Mouse (Mus musculus) forebrain, postnatal 0 days (tissue): ENCODE measurements around the gene Drd5. TPM values are rescaled to one million over a fixed set of nuclear protein-coding genes. Genes with fewer than 3 reads are reported as not detected.

ENCODE experiments used
- ATAC-seq: fragments of 200-750 bp; cut with Nextera tagmentation; 2 replicates; pipeline ENCODE4 v1.8.0; 2017; ENCODE audit warnings: mild to moderate bottlenecking, moderate library complexity
- DNase-seq: peaks from one replicate; pipeline ENCODE4 v3.0.0-alpha.2; 2015
- H3K27ac ChIP-seq: fragments of 300-500 bp; sonication (generic); 2 replicates; pipeline ENCODE4 v1.5.1; 2014; ENCODE audit warnings: low read depth, mild to moderate bottlenecking, antibody characterized with exemption, low read length, moderate library complexity, mixed read lengths
- H3K27me3 ChIP-seq: fragments of 300-500 bp; sonication (generic); 2 replicates; pipeline ENCODE4 v1.6.1; 2014; ENCODE audit warnings: mild to moderate bottlenecking, low read length, mixed read lengths; ENCODE audit not compliant: insufficient read depth
- H3K36me3 ChIP-seq: fragments of 300-500 bp; sonication (generic); 2 replicates; pipeline ENCODE4 v1.6.1; 2014; ENCODE audit warnings: mild to moderate bottlenecking, moderate library complexity; ENCODE audit not compliant: insufficient read depth
- H3K4me1 ChIP-seq: fragments of 300-500 bp; sonication (generic); 2 replicates; pipeline ENCODE4 v1.6.1; 2014; ENCODE audit warnings: antibody characterized with exemption; ENCODE audit not compliant: insufficient read depth
- H3K4me2 ChIP-seq: fragments of 300-500 bp; sonication (generic); 2 replicates; pipeline ENCODE4 v1.6.1; 2014; ENCODE audit warnings: low read depth, mild to moderate bottlenecking, moderate library complexity
- H3K4me3 ChIP-seq: fragments of 300-500 bp; sonication (generic); 2 replicates; pipeline ENCODE4 v1.5.1; 2014; ENCODE audit warnings: low read depth, low read length, mixed read lengths
- H3K9ac ChIP-seq: fragments of 300-500 bp; sonication (generic); 2 replicates; pipeline ENCODE4 v1.6.1; 2014; ENCODE audit warnings: mild to moderate bottlenecking
- H3K9me3 ChIP-seq: fragments of 300-500 bp; sonication (generic); 2 replicates; pipeline ENCODE4 v1.6.1; 2016; ENCODE audit warnings: low read length
- CTCF ChIP-seq: sonication (generic); IDR thresholded peaks from 2 replicates; pipeline ENCODE4 v1.5.1; 2016; ENCODE audit warnings: antibody characterized with exemption, control low read depth, low read depth
- WGBS: fragments of 180-500 bp; shearing (Covaris S2); extraction: QIAGEN DNeasy Blood & Tissue Kit; methylation state at CpG from one replicate; pipeline ENCODE4 v1.1.7; 2014; 5-methylcytosine and 5-hydroxymethylcytosine counted together
- polyA plus RNA-seq: library from polyadenylated mRNA; unstranded; fragments of >200 nt; fragmentation: Nextera tagmentation; extraction: Ambion mirVana; gene quantifications from 2 replicates; pipeline ENCODE4 v1.2.1, GENCODE M21; 2015
- total RNA-seq: library from RNA; depleted of rRNA; stranded (reverse); fragments of >200 nt; gene quantifications from 2 replicates; pipeline ENCODE4 v1.2.3, GENCODE M21; 2014

Gene Drd5
- total and polyA plus RNA-seq, 2 experiments from 2014 or later: 1.3 to 2.9 TPM

- H3K27ac ChIP-seq: no peak overlapping the region
- no peaks in the 10 kb centered on the region for H3K4me1 ChIP-seq
- peak overlapping the region; percentile 35 for H3K4me3 ChIP-seq
- WGBS: 9% methylated on average over 26 of the region's 26 CpGs
- ATAC-seq (peak; percentile 94), DNase-seq (peak; percentile 95)
- no peaks in the 10 kb centered on the region for H3K27me3 ChIP-seq
- peak overlapping the region; percentile 57 for H3K4me2 ChIP-seq
- peak; percentile 99 for TF ChIP-seq CTCF
- no peaks in the 10 kb centered on the region for H3K9me3 ChIP-seq
- H3K9ac ChIP-seq: no peak overlapping the region
- no peaks in the 10 kb centered on the region for H3K36me3 ChIP-seq
These were observed 11.7 kb upstream of the Drd5 start for GRCm38 (mm10) chr5:38307255-38308101.

DNA sequence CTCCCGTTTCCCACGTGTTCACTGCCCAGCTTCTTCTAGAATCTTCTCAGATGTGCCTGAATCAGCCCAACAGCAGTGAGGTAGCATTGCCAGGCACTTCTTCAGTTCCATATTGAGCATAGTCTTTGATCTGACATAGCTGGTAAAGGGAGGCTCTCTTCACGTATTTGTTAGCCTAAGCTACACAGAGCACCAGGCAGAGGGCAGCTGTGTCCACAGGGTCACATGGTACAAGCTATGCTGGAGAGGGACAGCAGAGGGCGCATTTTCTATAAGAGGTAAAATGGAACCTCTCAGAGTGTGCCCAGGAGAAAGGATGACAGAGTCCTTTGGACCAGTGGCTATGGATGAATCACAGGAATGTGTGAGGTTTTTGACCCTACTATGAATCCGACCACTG lies 10.3 kb upstream of the Drd5 start:
- no peaks in the 10 kb centered on the region for H3K4me1 ChIP-seq
- H3K9ac ChIP-seq: no peak overlapping the region
- H3K4me2 ChIP-seq: no peak overlapping the region
- no peak overlapping the region for H3K4me3 ChIP-seq
- TF ChIP-seq CTCF: peak; percentile 55
- no peaks in the 10 kb centered on the region for H3K27me3 ChIP-seq
- H3K9me3 ChIP-seq: no peaks in the 10 kb centered on the region
- DNase-seq: peak; percentile 18
- 52% methylated on average over 5 of the region's 5 CpGs for WGBS
- no peak overlapping the region for H3K27ac ChIP-seq
- no peaks in the 10 kb centered on the region for H3K36me3 ChIP-seq
- ATAC-seq: peak; percentile 39

DNA sequence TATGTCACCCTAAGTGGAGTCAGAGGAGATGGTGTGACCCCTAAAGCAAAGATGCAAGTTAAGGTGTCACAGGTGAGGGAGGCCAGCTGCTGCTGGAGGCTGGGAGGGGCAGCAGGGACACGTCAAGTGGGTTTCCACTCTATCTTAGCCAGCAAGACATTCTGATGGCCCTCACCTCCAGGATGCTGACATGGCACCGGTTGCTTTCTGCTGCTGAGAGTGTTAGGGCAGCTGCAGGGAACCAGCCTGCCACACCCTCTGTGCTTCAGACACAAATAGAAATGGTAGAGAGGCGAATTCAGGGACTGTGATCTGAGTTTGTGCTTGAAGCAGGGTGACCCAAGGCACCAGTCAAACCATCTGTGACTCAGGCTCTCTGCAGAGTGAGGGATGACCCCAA lies 9.4 kb upstream of the Drd5 start:
- DNase-seq (no peak), ATAC-seq (no peak)
- Histone ChIP-seq H3K4me3 (no peak overlapping the region), H3K36me3 (no peaks in the 10 kb centered on the region), H3K27ac (no peak overlapping the region), H3K9ac (no peak overlapping the region), H3K4me2 (no peak overlapping the region), H3K27me3 (no peaks in the 10 kb centered on the region), H3K4me1 (no peaks in the 10 kb centered on the region), H3K9me3 (no peaks in the 10 kb centered on the region)
- WGBS: 69% methylated on average over 3 of the region's 3 CpGs
- no peak for TF ChIP-seq CTCF

- 79% methylated on average over 4 of the region's 4 CpGs for WGBS
- Histone ChIP-seq H3K4me3 (no peak overlapping the region), H3K9ac (no peak overlapping the region), H3K4me1 (no peaks in the 10 kb centered on the region), H3K27me3 (no peaks in the 10 kb centered on the region), H3K9me3 (no peaks in the 10 kb centered on the region), H3K27ac (no peak overlapping the region), H3K4me2 (no peak overlapping the region), H3K36me3 (no peaks in the 10 kb centered on the region)
- ATAC-seq: no peak
- DNase-seq: no peak
- no peak for TF ChIP-seq CTCF
These were observed 14.2 kb downstream of the Drd5 start for GRCm38 (mm10) chr5:38333381-38333780.

DNA sequence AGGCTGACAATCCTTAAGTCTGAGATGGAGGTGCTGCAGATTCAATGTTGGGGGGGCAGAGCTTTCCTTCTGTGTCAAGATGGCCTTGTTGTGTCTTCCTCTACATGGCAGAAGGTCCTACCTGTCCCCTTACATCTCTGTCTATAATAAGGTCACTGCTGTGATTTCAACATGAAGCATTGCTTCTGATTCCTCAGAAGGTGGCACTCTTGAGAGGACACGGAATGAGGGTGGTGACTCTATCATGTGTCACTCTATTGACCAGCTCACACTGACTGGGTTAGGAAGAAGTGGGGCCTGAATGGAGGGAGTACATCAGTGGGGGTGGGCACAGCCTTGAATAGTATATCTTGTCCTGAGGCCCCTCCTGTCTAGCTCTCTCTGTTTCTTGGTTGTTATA lies 15.4 kb downstream of the Drd5 start:
- H3K4me1 ChIP-seq: no peaks in the 10 kb centered on the region
- WGBS: 43% methylated on average over 1 of the region's 1 CpGs

DNA sequence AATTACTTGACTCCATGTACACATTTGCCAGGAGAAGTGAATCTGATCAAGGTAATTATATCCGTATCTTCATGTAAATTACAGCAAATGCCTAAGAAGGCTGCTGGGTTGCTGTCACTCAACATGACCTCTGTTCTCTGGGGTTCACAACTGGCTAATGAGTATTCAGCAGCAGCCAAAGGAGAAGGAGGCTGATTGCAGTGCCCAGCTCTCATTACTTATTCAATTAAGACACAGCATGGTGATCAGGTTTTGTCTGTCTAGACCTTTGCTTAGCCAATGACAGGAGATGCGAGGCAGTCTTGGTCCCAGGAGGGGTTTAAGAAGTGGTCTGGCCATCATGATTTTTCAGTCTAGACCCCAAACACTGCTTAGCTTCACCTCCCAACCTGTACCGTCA lies 23.9 kb downstream of the Drd5 start:
- H3K9me3 ChIP-seq: no peaks in the 10 kb centered on the region
- H3K9ac ChIP-seq: no peak overlapping the region
- TF ChIP-seq CTCF: no peak
- H3K27me3 ChIP-seq: no peaks in the 10 kb centered on the region
- no peak overlapping the region for H3K4me3 ChIP-seq
- H3K4me1 ChIP-seq: no peaks in the 10 kb centered on the region
- ATAC-seq (peak; percentile 25; the same call in 1 of the 2 replicates), DNase-seq (no peak)
- H3K36me3 ChIP-seq: no peaks in the 10 kb centered on the region
- no peak overlapping the region for H3K4me2 ChIP-seq
- WGBS: 32% methylated on average over 3 of the region's 3 CpGs
- no peak overlapping the region for H3K27ac ChIP-seq

More for the DNA sequence above, 15.4 kb downstream of the Drd5 start:
- Histone ChIP-seq H3K9ac (no peak overlapping the region), H3K4me2 (no peak overlapping the region), H3K4me3 (no peak overlapping the region), H3K27ac (no peak overlapping the region), H3K36me3 (no peaks in the 10 kb centered on the region), H3K27me3 (no peaks in the 10 kb centered on the region), H3K9me3 (no peaks in the 10 kb centered on the region)
- no peak for ATAC-seq
- no peak for TF ChIP-seq CTCF
- DNase-seq: no peak

- Histone ChIP-seq H3K9me3 (no peaks in the 10 kb centered on the region), H3K4me1 (no peaks in the 10 kb centered on the region), H3K27ac (no peak overlapping the region), H3K27me3 (no peaks in the 10 kb centered on the region), H3K36me3 (no peaks in the 10 kb centered on the region), H3K4me3 (no peak overlapping the region), H3K9ac (no peak overlapping the region), H3K4me2 (no peak overlapping the region)
- DNase-seq (no peak), ATAC-seq (no peak)
- no peak for TF ChIP-seq CTCF
- 32% methylated on average over 10 of the region's 10 CpGs for WGBS
These were observed 27.7 kb downstream of the Drd5 start for GRCm38 (mm10) chr5:38346646-38347432.
